Mouse (Mus musculus): Measurements from ENCODE around the gene Lmx1a. TPM values are rescaled to one million over a fixed set of nuclear protein-coding genes. Genes with fewer than 3 reads are reported as not detected.

The Lmx1a gene
- polyA plus RNA-seq (2015; fragmentation: Nextera tagmentation; extraction: Ambion mirVana), result 0.43 and 0.68 TPM in 2 replicates

GRCm38 (mm10) chr1:167689232-167689261 lies at the start of gene Lmx1a:
TSS of gene Lmx1a (plus strand) at chr1:167689237.
- Histone ChIP-seq H3K27ac (replicated peaks) (no peak within 1 kb of the TSS), H3K36me3 (no peaks in the 10 kb centered on the region), H3K4me3 (replicated peaks) (peak within 1 kb of the TSS; percentile 39), H3K9ac (replicated peaks) (peak within 1 kb of the TSS; percentile 36), H3K4me1 (peaks cover 24% of the 10 kb centered on the region), H3K4me2 (peak within 1 kb of the TSS; percentile 75), H3K9me3 (replicated peaks) (no peaks in the 10 kb centered on the region), H3K27me3 (replicated peaks) (peaks cover 76% of the 10 kb centered on the region)
- WGBS, result 0% methylated on average over 3 of the region's 3 CpGs
- ATAC-seq (ENCODE audit: low FRiP score), result no peak

DNA sequence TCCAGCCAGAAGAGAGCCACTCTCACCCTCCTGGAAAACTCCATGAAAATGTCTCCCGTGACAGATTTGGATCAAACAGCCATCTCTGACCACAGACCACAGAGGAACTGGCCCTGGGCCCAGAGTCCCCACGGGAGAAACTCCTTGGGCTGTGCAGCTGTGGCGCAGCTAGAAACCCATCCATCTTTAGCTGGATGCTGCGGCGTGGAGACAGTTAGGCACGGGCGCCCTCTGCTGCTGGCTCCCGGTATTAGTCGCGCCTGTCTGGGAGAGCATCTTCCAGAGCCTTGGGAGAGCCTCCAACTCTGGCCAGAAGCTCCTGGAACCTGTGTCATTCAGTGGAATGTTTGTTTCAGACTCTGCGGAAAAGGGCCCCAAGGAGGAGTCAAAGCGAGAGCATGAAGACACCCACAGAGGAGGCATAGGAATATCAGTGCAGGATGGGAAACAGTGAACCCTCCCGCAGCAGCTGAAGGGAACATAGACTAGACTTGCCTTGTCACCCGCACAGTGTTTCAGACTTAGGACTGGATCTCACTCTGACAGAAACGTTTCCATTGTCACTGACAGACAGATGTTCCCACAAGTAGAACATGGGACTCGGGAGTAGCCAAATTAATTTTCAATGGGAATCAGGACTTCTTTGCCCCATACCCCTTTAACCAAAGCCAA lies 44.0 kb upstream of the Lmx1a start:
- H3K27me3 ChIP-seq (replicated peaks), result no peaks in the 10 kb centered on the region
- H3K27ac ChIP-seq (replicated peaks), result no peak overlapping the region
- WGBS, result 19% methylated on average over 16 of the region's 16 CpGs
- no peaks in the 10 kb centered on the region for H3K9me3 ChIP-seq (replicated peaks)
- no peaks in the 10 kb centered on the region for H3K36me3 ChIP-seq
- peak overlapping the region; percentile 45 for H3K4me2 ChIP-seq
- H3K9ac ChIP-seq (replicated peaks), result no peak overlapping the region
- peak; percentile 75 for ATAC-seq (ENCODE audit: low FRiP score)
- no peak overlapping the region for H3K4me3 ChIP-seq (replicated peaks)
- H3K4me1 ChIP-seq, result peaks cover 3% of the 10 kb centered on the region; the same call in 1 of the 2 replicates

DNA sequence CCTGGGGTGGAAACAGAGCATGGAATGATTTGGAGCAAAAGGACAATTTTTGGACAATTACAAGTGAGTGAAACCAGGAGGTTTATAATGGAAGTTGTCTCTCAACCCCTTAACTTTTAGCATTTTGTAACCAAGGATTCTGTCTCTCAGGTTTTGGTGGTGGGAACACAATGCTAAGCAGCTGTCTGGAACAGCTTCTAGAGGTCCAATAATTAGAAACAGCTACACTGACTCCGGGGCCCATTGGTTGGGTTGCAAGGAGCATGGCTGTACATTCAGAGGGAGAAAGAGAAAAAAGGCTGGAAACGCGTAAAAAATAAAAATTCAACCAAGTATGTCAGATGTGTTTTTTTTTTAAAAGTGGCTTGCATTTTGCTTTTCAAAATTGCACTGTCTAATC lies 40.4 kb upstream of the Lmx1a start:
- H3K27ac ChIP-seq (replicated peaks), result no peak overlapping the region
- H3K27me3 ChIP-seq (replicated peaks), result no peaks in the 10 kb centered on the region
- ATAC-seq (ENCODE audit: low FRiP score), result no peak
- WGBS, result 92% methylated on average over 3 of the region's 3 CpGs
- no peaks in the 10 kb centered on the region for H3K36me3 ChIP-seq
- no peak overlapping the region for H3K9ac ChIP-seq (replicated peaks)
- no peak overlapping the region for H3K4me3 ChIP-seq (replicated peaks)
- peaks cover 3% of the 10 kb centered on the region; the same call in 1 of the 2 replicates for H3K4me1 ChIP-seq
- no peak overlapping the region for H3K4me2 ChIP-seq
- no peaks in the 10 kb centered on the region for H3K9me3 ChIP-seq (replicated peaks)

- 80% methylated on average over 11 of the region's 11 CpGs for WGBS
- H3K27ac ChIP-seq (replicated peaks), result no peak overlapping the region
- no peak overlapping the region for H3K4me2 ChIP-seq
- H3K27me3 ChIP-seq (replicated peaks), result no peaks in the 10 kb centered on the region
- H3K9me3 ChIP-seq (replicated peaks), result no peaks in the 10 kb centered on the region
- no peak for ATAC-seq (ENCODE audit: low FRiP score)
- no peaks in the 10 kb centered on the region for H3K36me3 ChIP-seq
- H3K9ac ChIP-seq (replicated peaks), result no peak overlapping the region
- H3K4me3 ChIP-seq (replicated peaks), result no peak overlapping the region
- H3K4me1 ChIP-seq, result peaks cover 3% of the 10 kb centered on the region; the same call in 1 of the 2 replicates
Observed at GRCm38 (mm10) chr1:167649122-167649633, 39.9 kb upstream of the Lmx1a start.

DNA sequence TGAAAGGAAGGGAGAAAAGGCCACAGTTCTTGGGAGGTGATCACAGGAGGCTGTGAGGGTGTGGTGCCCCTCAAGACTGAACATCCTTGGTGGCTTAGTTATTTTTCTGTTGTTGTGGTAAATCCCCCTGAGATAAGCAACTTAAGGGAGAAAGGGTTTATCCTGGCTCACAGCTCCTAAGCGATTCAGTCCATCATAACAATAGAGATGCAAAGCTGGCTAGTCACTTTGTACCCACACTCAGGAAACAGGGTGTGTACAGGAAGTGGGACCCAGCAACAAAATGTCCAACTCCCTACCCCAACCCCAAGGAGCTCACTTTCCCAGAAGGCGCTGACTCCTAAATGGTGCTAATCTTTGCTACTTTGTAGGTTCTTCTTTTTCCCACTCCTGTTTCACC lies 36.7 kb upstream of the Lmx1a start:
- ATAC-seq (ENCODE audit: low FRiP score), result no peak
- 73% methylated on average over 2 of the region's 2 CpGs for WGBS
- H3K4me3 ChIP-seq (replicated peaks), result no peak overlapping the region

GRCm38 (mm10) chr1:167659065-167659464 lies 30.0 kb upstream of the Lmx1a start:
- Histone ChIP-seq H3K4me1 (peaks cover 15% of the 10 kb centered on the region), H3K9ac (replicated peaks) (no peak overlapping the region), H3K27ac (replicated peaks) (no peak overlapping the region), H3K9me3 (replicated peaks) (no peaks in the 10 kb centered on the region), H3K27me3 (replicated peaks) (peaks cover 43% of the 10 kb centered on the region), H3K36me3 (no peaks in the 10 kb centered on the region), H3K4me2 (no peak overlapping the region), H3K4me3 (replicated peaks) (no peak overlapping the region)
- 90% methylated on average over 3 of the region's 3 CpGs for WGBS
- no peak for ATAC-seq (ENCODE audit: low FRiP score)

More for the DNA sequence above, 36.7 kb upstream of the Lmx1a start:
- Histone ChIP-seq H3K9ac (replicated peaks) (no peak overlapping the region), H3K4me2 (no peak overlapping the region), H3K4me1 (no peaks in the 10 kb centered on the region), H3K27ac (replicated peaks) (no peak overlapping the region), H3K27me3 (replicated peaks) (no peaks in the 10 kb centered on the region), H3K36me3 (no peaks in the 10 kb centered on the region), H3K9me3 (replicated peaks) (no peaks in the 10 kb centered on the region)

- Histone ChIP-seq H3K4me3 (replicated peaks) (peak overlapping the region; percentile 34), H3K27ac (replicated peaks) (peak overlapping the region; percentile 1; the same call in 1 of the 2 replicates), H3K4me2 (peak overlapping the region; percentile 69), H3K9me3 (replicated peaks) (no peaks in the 10 kb centered on the region), H3K9ac (replicated peaks) (no peak overlapping the region), H3K36me3 (no peaks in the 10 kb centered on the region), H3K27me3 (replicated peaks) (peaks cover 43% of the 10 kb centered on the region), H3K4me1 (peaks cover 15% of the 10 kb centered on the region)
- under 1% methylated on average over 21 of the region's 21 CpGs for WGBS
- ATAC-seq (ENCODE audit: low FRiP score), result peak; percentile 89
Observed at GRCm38 (mm10) chr1:167660521-167661101, 28.4 kb upstream of the Lmx1a start.

GRCm38 (mm10) chr1:167661123-167661522 lies 27.9 kb upstream of the Lmx1a start:
- Histone ChIP-seq H3K4me1 (peaks cover 15% of the 10 kb centered on the region), H3K36me3 (no peaks in the 10 kb centered on the region), H3K27ac (replicated peaks) (no peak overlapping the region; the same call in 1 of the 2 replicates), H3K9ac (replicated peaks) (no peak overlapping the region; the same call in 1 of the 2 replicates), H3K9me3 (replicated peaks) (no peaks in the 10 kb centered on the region), H3K27me3 (replicated peaks) (peaks cover 43% of the 10 kb centered on the region), H3K4me3 (replicated peaks) (peak overlapping the region; percentile 34), H3K4me2 (peak overlapping the region; percentile 69)
- ATAC-seq (ENCODE audit: low FRiP score), result peak; percentile 84
- under 1% methylated on average over 19 of the region's 19 CpGs for WGBS

DNA sequence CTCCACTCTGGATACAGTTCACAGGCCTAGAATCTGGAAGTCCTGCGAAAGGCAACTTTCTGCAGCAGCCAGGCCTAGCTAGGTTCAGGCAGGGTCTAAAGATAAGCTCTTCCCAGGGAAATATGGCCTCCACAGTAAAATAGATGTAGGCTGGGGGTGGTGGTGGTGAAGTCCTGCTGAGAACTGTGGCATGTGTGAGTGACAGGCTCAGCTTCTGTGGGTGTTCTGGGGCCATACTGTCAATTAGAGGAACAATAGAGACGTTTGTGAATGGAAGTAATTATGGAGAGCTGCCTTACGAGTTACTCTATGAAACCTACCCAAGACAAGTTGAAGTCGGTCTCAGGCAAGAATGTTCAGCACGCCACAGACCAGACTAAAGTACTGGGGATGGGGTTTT lies 25.9 kb upstream of the Lmx1a start:
- no peak overlapping the region for H3K27ac ChIP-seq (replicated peaks)
- no peak overlapping the region for H3K4me2 ChIP-seq
- no peaks in the 10 kb centered on the region for H3K36me3 ChIP-seq
- H3K4me3 ChIP-seq (replicated peaks), result no peak overlapping the region
- peaks cover 15% of the 10 kb centered on the region for H3K4me1 ChIP-seq
- H3K27me3 ChIP-seq (replicated peaks), result peaks cover 45% of the 10 kb centered on the region
- WGBS, result 59% methylated on average over 5 of the region's 5 CpGs
- ATAC-seq (ENCODE audit: low FRiP score), result no peak
- no peaks in the 10 kb centered on the region for H3K9me3 ChIP-seq (replicated peaks)
- H3K9ac ChIP-seq (replicated peaks), result no peak overlapping the region

- no peak overlapping the region for H3K27ac ChIP-seq (replicated peaks)
- H3K4me1 ChIP-seq, result no peaks in the 10 kb centered on the region
- no peak overlapping the region for H3K4me3 ChIP-seq (replicated peaks)
- no peaks in the 10 kb centered on the region for H3K36me3 ChIP-seq
- H3K4me2 ChIP-seq, result no peak overlapping the region
- no peak for ATAC-seq (ENCODE audit: low FRiP score)
- H3K27me3 ChIP-seq (replicated peaks), result peaks cover 46% of the 10 kb centered on the region
- no peak overlapping the region for H3K9ac ChIP-seq (replicated peaks)
- 31% methylated on average over 6 of the region's 6 CpGs for WGBS
- no peaks in the 10 kb centered on the region for H3K9me3 ChIP-seq (replicated peaks)
Observed at GRCm38 (mm10) chr1:167669796-167670195, 19.2 kb upstream of the Lmx1a start.

DNA sequence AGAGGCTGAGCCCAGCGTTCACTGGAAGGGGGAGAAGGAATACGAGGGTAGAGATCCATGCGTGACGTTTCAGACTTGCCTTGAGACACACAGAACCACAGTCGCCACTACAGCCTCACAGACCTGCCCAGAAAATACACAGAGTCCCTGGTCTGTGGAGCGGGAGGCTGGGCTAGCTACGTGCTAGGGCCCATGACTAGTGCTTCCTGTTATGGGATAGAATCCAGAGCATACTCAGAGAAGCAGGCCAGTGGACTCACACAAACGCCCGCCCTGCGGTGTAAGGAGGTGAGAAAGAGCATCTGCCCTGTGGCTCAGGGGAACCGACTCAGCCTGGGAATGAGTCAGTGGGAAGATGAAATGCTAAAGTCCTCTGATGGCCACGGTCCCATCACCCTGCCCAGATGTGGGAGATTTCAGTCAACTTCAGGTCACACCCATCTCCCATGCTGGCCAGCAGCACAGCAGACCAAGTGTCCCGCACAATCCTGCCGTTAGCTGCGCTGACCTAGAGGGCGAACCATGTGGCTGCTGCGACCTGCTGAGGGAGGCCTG lies 16.5 kb upstream of the Lmx1a start:
- no peaks in the 10 kb centered on the region for H3K9me3 ChIP-seq (replicated peaks)
- no peak overlapping the region for H3K9ac ChIP-seq (replicated peaks)
- H3K4me1 ChIP-seq, result no peaks in the 10 kb centered on the region
- H3K27me3 ChIP-seq (replicated peaks), result peaks cover 49% of the 10 kb centered on the region
- 27% methylated on average over 17 of the region's 17 CpGs for WGBS
- no peak overlapping the region for H3K4me3 ChIP-seq (replicated peaks)
- no peak overlapping the region for H3K4me2 ChIP-seq
- H3K36me3 ChIP-seq, result no peaks in the 10 kb centered on the region
- no peak for ATAC-seq (ENCODE audit: low FRiP score)
- no peak overlapping the region for H3K27ac ChIP-seq (replicated peaks)

DNA sequence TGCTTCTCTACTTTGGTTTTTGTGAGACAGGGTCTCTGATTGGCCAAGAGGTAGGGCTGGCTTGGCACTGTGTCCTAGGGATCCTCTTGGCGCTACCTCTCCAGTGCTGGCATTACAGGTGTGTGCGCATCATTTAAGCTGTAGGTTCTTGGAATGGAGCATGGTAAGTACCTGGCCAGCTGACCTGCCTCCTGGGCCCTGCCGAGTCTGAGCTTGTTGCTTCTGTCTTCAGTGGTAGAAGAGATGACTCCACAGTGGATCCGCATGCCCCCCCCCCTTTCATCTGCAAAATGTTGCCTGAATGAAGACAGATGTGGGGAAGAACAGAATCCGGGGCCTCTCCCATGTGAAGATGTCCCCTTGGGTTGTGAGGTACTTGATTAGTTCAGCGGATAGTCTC lies 10.0 kb upstream of the Lmx1a start:
- Histone ChIP-seq H3K4me2 (no peak overlapping the region), H3K27ac (replicated peaks) (no peak overlapping the region), H3K9me3 (replicated peaks) (no peaks in the 10 kb centered on the region), H3K27me3 (replicated peaks) (peaks cover 9% of the 10 kb centered on the region; the same call in 1 of the 2 replicates), H3K4me1 (no peaks in the 10 kb centered on the region), H3K4me3 (replicated peaks) (no peak overlapping the region), H3K36me3 (no peaks in the 10 kb centered on the region), H3K9ac (replicated peaks) (no peak overlapping the region)
- no peak for ATAC-seq (ENCODE audit: low FRiP score)
- WGBS, result 92% methylated on average over 6 of the region's 6 CpGs
